Mouse (Mus musculus) gastrocnemius, postnatal 4 days (tissue): ENCODE data around the gene A730071L15Rik. TPM values are rescaled to one million over a fixed set of nuclear protein-coding genes. Genes with fewer than 3 reads are reported as not detected.

Experiments used
- total RNA-seq, 2 experiments: library from RNA; stranded (reverse); gene quantifications; 2 replicates each; pipeline ENCODE4 v1.2.3; 2021

The A730071L15Rik gene
- total RNA-seq, 2 experiments from 2014 or later: 0.21 to 0.44 TPM

Other genes with a start within 250 kb of the A730071L15Rik start
- not detected for gene Gck, start 249.9 kb upstream of the A730071L15Rik start, total RNA-seq
- 10 to 100 TPM; 61.5 to 66.0 TPM for gene Ykt6, start 244.3 kb upstream of the A730071L15Rik start, total RNA-seq
- 100 to 1,000 TPM; 190 to 199 TPM for gene Camk2b, start 133.7 kb upstream of the A730071L15Rik start, total RNA-seq
- 10 to 100 TPM; 56.4 to 61.0 TPM for gene Nudcd3, start 386 bp downstream of the A730071L15Rik start, total RNA-seq
- under 1 TPM; 0.05 to 0.12 TPM for gene Npc1l1, start 30.1 kb downstream of the A730071L15Rik start, total RNA-seq
- 10 to 100 TPM; 35.1 to 40.9 TPM for gene Ddx56, start 67.7 kb downstream of the A730071L15Rik start, total RNA-seq
- gene Tmed4, start 74.8 kb downstream of the A730071L15Rik start, total RNA-seq: 10 to 100 TPM; 70.1 to 72.9 TPM
- gene Ogdh, start 91.6 kb downstream of the A730071L15Rik start, total RNA-seq: 100 to 1,000 TPM; 340 to 351 TPM
- 10 to 100 TPM; 35.6 to 40.1 TPM for gene Zmiz2, start 189.0 kb downstream of the A730071L15Rik start, total RNA-seq
- 1,000 to 10,000 TPM; 1,218 to 1,228 TPM for gene Ppia, start 215.4 kb downstream of the A730071L15Rik start, total RNA-seq
- 10 to 100 TPM; 96.2 to 97.0 TPM for gene H2afv, start 244.4 kb downstream of the A730071L15Rik start, total RNA-seq